Mouse (Mus musculus): ENCODE results near the gene Cxcl16.

GRCm38 (mm10) chr11:70419486-70419885, 40.3 kb downstream of the Cxcl16 start:
- TF ChIP-seq GATA1 (IDR thresholded peaks at IDR 0.05; ENCODE audit: borderline replicate concordance, low read length) (no peak), FLI1 (IDR thresholded peaks at IDR 0.05; ENCODE audit: low read length) (no peak)
